ENCODE assay signal across 8 mouse cellular contexts in the genomic region with DNA sequence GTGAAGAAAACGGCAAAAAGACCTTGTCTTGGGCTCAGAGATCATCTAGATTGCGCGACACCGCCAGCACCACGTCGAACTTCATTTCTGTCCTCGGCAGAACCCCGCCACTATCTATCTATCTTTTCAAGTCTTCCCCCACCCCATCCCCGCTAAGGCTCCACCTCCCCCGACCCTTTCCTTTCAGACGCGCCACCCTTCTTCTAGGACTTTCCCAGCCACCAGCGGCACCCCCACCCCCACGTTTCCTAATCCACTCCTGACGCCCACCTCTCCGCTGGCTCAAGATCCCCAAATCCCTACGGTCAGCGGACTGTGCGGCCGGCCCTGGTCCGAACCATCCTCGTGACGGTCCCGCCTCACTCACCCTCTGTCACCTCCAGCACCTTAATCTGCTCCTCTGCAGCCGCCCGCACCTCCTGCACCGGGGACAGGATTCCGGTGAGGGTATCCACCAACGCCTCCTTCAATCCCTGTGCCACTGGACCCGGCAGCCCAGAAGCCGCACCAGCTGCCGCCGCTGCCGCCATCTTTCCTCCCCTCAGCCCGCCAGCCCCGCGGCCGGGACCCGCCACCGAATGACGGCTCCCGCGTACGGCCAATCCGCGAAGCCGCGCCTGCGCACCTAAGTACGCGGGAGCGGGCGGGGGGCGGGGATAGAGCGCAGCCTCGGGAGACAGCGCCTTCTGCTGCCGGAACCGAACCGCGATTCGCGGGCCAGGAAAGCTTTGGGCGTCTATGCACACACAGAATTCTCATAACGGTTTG. TPM values are rescaled to one million over a fixed set of nuclear protein-coding genes. Genes with fewer than 3 reads are reported as not detected.
DNase-seq lines count a peak whose midpoint lies in the region; ATAC-seq lines count a peak whose summit lies in the region.

A gene (minus strand): TSS at position 599 of the 768 bp plus-strand sequence.

- peak; percentile 95 for ATAC-seq in inflammation-experienced regulatory T-cells, adult 6 months
- peak; percentile 94 for ATAC-seq in megakaryocyte-erythroid progenitor cell, adult 5-6 weeks (replicated peaks; ENCODE audit: low FRiP score, low TSS enrichment, poor library complexity, severe bottlenecking)

- intact Hi-C loops in gastrocnemius, postnatal 14 days (cut with DNase I; ENCODE audit: low total_unique reads): no loop called here
- intact Hi-C loops in left cerebral cortex, postnatal 10 days (cut with DNase I): no loop called here

- DNase-seq in adrenal gland, adult (ENCODE audit: inconsistent age in 2 of 2, low spot score in 1 of 2): peak; percentile 94 to 97
- DNase-seq in embryo, embryonic 10.5 days (ENCODE audit: low spot score): peak; percentile 94
- DNase-seq in gastrocnemius, postnatal 14 days: peak; percentile 93
- DNase-seq in left cerebral cortex, postnatal 10 days (ENCODE audit: extremely low spot score in 1 of 2, low spot score in 2 of 2): peak; percentile 91 to 96
- DNase-seq in right cerebral cortex, postnatal 25 days: peak; percentile 95
- peak; percentile 88 to 92 for DNase-seq in urinary bladder, postnatal 4 days (ENCODE audit: low spot score in 2 of 2)

RNA-seq across cellular contexts. Expression of the gene that starts here (rescaled TPM):
- 10 to 100 TPM; 36.6 to 37.4 TPM for total RNA-seq in gastrocnemius, postnatal 14 days (2021)
- polyA plus RNA-seq in inflammation-experienced regulatory T-cells, adult 6 months (2017; shearing (Covaris generic)): 10 to 100 TPM; 40.0 to 46.3 (median 41.9) TPM
- total RNA-seq in left cerebral cortex, postnatal 10 days (2021): 100 to 1,000 TPM; 170 TPM
- 76.3 and 91.8 TPM in 2 replicates for total RNA-seq in megakaryocyte-erythroid progenitor cell, adult 5-6 weeks (2014; fragmentation: Nextera tagmentation)
- 31.9 and 38.9 TPM in 2 replicates for total RNA-seq in megakaryocyte-erythroid progenitor cell, adult 5-6 weeks (2017)

Comparison
In these comparisons a context has a peak if more than half of its experiments do, and no peak if none do; other contexts are left out.
1. Peak in every context shown above with its lines: DNase-seq and ATAC-seq.